Mouse (Mus musculus): Measurements from ENCODE around the gene Gm4767.
"Not testable (repeated sequence)": the region's sequence is repeated elsewhere in the genome, so short reads cannot be mapped to it uniquely, and the experiment has no call there.

- TF ChIP-seq CTCF (IDR thresholded peaks at IDR 0.05; ENCODE audit: extremely low read depth, insufficient read depth, insufficient read length, insufficient replicate concordance); POLR2A (IDR thresholded peaks at IDR 0.05; ENCODE audit: low read depth, low read length): not testable (repeated sequence)
These were observed 51.7 kb downstream of the Gm4767 start, which contains the start of gene Gm32687 for GRCm38 (mm10) chr10:81863409-81864407.
